ENCODE assay signal across 8 mouse cellular contexts in the genomic region with DNA sequence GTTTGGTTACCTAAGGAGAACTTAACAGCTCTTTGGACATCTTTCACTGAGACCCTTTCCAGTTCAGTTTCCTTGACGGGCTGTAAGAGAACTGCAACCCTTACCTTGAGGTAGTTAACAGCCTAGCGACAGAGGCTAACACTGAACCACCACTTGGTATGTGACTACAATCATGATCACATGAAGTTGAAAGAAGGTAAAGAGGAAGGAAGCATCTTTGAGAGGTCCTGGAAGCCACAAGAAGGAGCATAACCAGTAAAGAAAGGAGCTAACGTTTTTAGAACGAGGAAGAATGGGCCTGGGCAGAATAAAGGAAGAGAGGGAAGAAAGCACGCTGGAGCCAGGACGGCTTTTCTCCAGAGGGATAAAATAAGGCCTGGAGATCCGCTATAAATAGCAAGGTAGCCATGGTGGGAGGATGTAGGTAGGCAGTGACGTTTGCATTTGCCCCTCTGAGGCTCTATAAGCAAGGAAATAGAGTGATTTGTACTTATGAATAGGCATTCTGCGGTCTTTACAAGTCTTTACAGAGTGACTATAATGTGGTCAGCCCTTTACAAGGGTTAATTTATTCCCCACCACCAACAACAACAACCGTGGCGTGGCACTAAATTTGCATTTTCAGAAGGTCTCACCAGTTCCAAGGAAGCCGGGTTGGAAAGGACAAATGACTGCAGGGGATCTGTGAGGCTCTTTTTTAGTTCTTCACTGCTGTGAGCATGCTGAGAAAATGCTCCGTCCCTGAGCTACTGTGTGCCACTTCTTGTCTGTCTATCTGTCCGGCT. TPM values are rescaled to one million over a fixed set of nuclear protein-coding genes. Genes with fewer than 3 reads are reported as not detected.
DNase-seq lines count a peak whose midpoint lies in the region; ATAC-seq and TF ChIP-seq lines count a peak whose summit lies in the region.

No protein-coding gene starts in this region.

- no peak for TF ChIP-seq POLR2A in bone marrow macrophage, adult 2 months (IDR thresholded peaks at IDR 0.05; ENCODE audit: borderline replicate concordance, low read depth, low read length)

- peaks cover 25% of the 10 kb centered on the region for H3K4me1 ChIP-seq in kidney, embryonic 15.5 days
- H3K4me1 ChIP-seq in bone marrow macrophage, adult 2 months (ENCODE audit: control insufficient read depth, insufficient read depth, low read length), result peaks cover 45% of the 10 kb centered on the region
- peaks cover 9% of the 10 kb centered on the region; the same call in 1 of the 2 replicates for H3K4me1 ChIP-seq in heart, postnatal 0 days (ENCODE audit: control insufficient read depth, insufficient read depth)
- H3K4me1 ChIP-seq in megakaryocyte, embryonic 14.5 days, result peaks cover 78% of the 10 kb centered on the region

- TF ChIP-seq CTCF in bone marrow macrophage, adult 2 months (IDR thresholded peaks at IDR 0.05; ENCODE audit: low read depth, low read length), result no peak
- no peak for TF ChIP-seq CTCF in heart, postnatal 0 days (IDR thresholded peaks at IDR 0.05; ENCODE audit: low read depth)

- peak overlapping the region; percentile 91 for H3K27ac ChIP-seq in kidney, embryonic 15.5 days
- H3K27ac ChIP-seq in bone marrow macrophage, adult 2 months (ENCODE audit: insufficient read depth, low read depth, low read length), result peak overlapping the region; percentile 81
- H3K27ac ChIP-seq in heart, postnatal 0 days (ENCODE audit: low read depth), result peak overlapping the region; percentile 87

- peaks cover 4% of the 10 kb centered on the region for H3K36me3 ChIP-seq in kidney, embryonic 15.5 days
- 0 out of 2 replicates have a peak, but pooled peaks cover 1% of the 10 kb centered on the region for H3K36me3 ChIP-seq in heart, postnatal 0 days (replicated peaks; ENCODE audit: control insufficient read depth, insufficient read depth, low read length)
- peaks cover 8% of the 10 kb centered on the region for H3K36me3 ChIP-seq in megakaryocyte, embryonic 14.5 days (replicated peaks; ENCODE audit: low read length)

- H3K9ac ChIP-seq in kidney, embryonic 15.5 days, result peak overlapping the region; percentile 78; the same call in 1 of the 2 replicates
- no peak overlapping the region; the same call in 1 of the 2 replicates for H3K9ac ChIP-seq in heart, postnatal 0 days (replicated peaks; ENCODE audit: low read depth, low read length)

- TF ChIP-seq EP300 in heart, postnatal 0 days (IDR thresholded peaks at IDR 0.05; ENCODE audit: low read depth), result 0 out of 2 replicates have a peak, but pooled peaks have one; percentile 20

- no peak for DNase-seq in kidney, adult 9 months
- no peak for DNase-seq in heart, postnatal 0 days (ENCODE audit: low spot score)
- DNase-seq in right cerebral cortex, adult 18-20 months, result no peak
- DNase-seq in urinary bladder, postnatal 25 days (ENCODE audit: low spot score), result no peak
- DNase-seq in left cerebral cortex, adult 9 months (ENCODE audit: low spot score in 2 of 2), result no peak

- H3K4me2 ChIP-seq in kidney, embryonic 15.5 days, result peak overlapping the region; percentile 96
- H3K4me2 ChIP-seq in heart, postnatal 0 days (ENCODE audit: low read depth, low read length), result peak overlapping the region; percentile 90

- WGBS in kidney, embryonic 15.5 days, result 34% methylated on average over 14 of the region's 14 CpGs
- 34% methylated on average over 14 of the region's 14 CpGs for WGBS in heart, postnatal 0 days

- H3K9me3 ChIP-seq in kidney, embryonic 15.5 days (replicated peaks), result no peaks in the 10 kb centered on the region
- no peaks in the 10 kb centered on the region for H3K9me3 ChIP-seq in heart, postnatal 0 days (replicated peaks; ENCODE audit: control insufficient read depth, low read length)
- H3K9me3 ChIP-seq in megakaryocyte, embryonic 14.5 days, result no peaks in the 10 kb centered on the region

- no peaks in the 10 kb centered on the region; the same call in 1 of the 2 replicates for H3K27me3 ChIP-seq in kidney, embryonic 15.5 days
- H3K27me3 ChIP-seq in heart, postnatal 0 days (ENCODE audit: control insufficient read depth, insufficient read depth, low read length), result no peaks in the 10 kb centered on the region
- H3K27me3 ChIP-seq in megakaryocyte, embryonic 14.5 days (replicated peaks), result no peaks in the 10 kb centered on the region

- no peak; the same call in 1 of the 2 replicates for ATAC-seq in kidney, embryonic 15.5 days (replicated peaks; ENCODE audit: low FRiP score)
- ATAC-seq in heart, postnatal 0 days (ENCODE audit: insufficient read depth, low read depth), result no peak

- H3K4me3 ChIP-seq in kidney, embryonic 15.5 days (replicated peaks), result peak overlapping the region; percentile 69
- H3K4me3 ChIP-seq in bone marrow macrophage, adult 2 months (ENCODE audit: insufficient read depth, low read length), result peak overlapping the region; percentile 25
- peak overlapping the region; percentile 62 for H3K4me3 ChIP-seq in heart, postnatal 0 days (ENCODE audit: low read depth, low read length)
- peak overlapping the region; percentile 95 for H3K4me3 ChIP-seq in megakaryocyte, embryonic 14.5 days (replicated peaks)

RNA-seq across cellular contexts. Expression of gene Avpi1, which starts 0.8 kb away (rescaled TPM):
- 21.5 and 22.6 TPM in 2 replicates for polyA plus RNA-seq in kidney, embryonic 15.5 days (2015; fragmentation: Nextera tagmentation; extraction: Ambion mirVana)
- polyA plus RNA-seq in bone marrow macrophage, adult 2 months (2012; ENCODE audit: insufficient read depth, insufficient read length, missing spikeins), result 16.9 and 21.3 TPM in 2 replicates
- 39.9 and 52.6 TPM in 2 replicates for total RNA-seq in heart, postnatal 0 days (2014; rRNA removed; ENCODE audit: low replicate concordance)
- 43.0 and 46.0 TPM in 2 replicates for polyA plus RNA-seq in heart, postnatal 0 days (2015; fragmentation: Nextera tagmentation; extraction: Ambion mirVana)
- polyA plus RNA-seq in megakaryocyte, embryonic 14.5 days (2012; ENCODE audit: insufficient read depth, low replicate concordance), result 15.5 and 38.7 TPM in 2 replicates

RNA-seq across cellular contexts. Expression of gene Marveld1, which starts 17.5 kb away (rescaled TPM):
- polyA plus RNA-seq in kidney, embryonic 15.5 days (2015; fragmentation: Nextera tagmentation; extraction: Ambion mirVana), result 9.7 and 9.8 TPM in 2 replicates
- 32.4 TPM in 2 replicates for polyA plus RNA-seq in bone marrow macrophage, adult 2 months (2012; ENCODE audit: insufficient read depth, insufficient read length, missing spikeins)
- 35.0 and 44.6 TPM in 2 replicates for total RNA-seq in heart, postnatal 0 days (2014; rRNA removed; ENCODE audit: low replicate concordance)
- 7.2 and 8.6 TPM in 2 replicates for polyA plus RNA-seq in heart, postnatal 0 days (2015; fragmentation: Nextera tagmentation; extraction: Ambion mirVana)
- polyA plus RNA-seq in megakaryocyte, embryonic 14.5 days (2012; ENCODE audit: insufficient read depth, low replicate concordance), result 3.6 and 10.8 TPM in 2 replicates

RNA-seq across cellular contexts. Expression of gene Zfyve27, which starts 34.0 kb away (rescaled TPM):
- 26.5 and 29.4 TPM in 2 replicates for polyA plus RNA-seq in kidney, embryonic 15.5 days (2015; fragmentation: Nextera tagmentation; extraction: Ambion mirVana)
- 30.7 and 32.3 TPM in 2 replicates for polyA plus RNA-seq in bone marrow macrophage, adult 2 months (2012; ENCODE audit: insufficient read depth, insufficient read length, missing spikeins)
- 20.4 and 27.2 TPM in 2 replicates for total RNA-seq in heart, postnatal 0 days (2014; rRNA removed; ENCODE audit: low replicate concordance)
- 16.2 and 18.3 TPM in 2 replicates for polyA plus RNA-seq in heart, postnatal 0 days (2015; fragmentation: Nextera tagmentation; extraction: Ambion mirVana)
- polyA plus RNA-seq in megakaryocyte, embryonic 14.5 days (2012; ENCODE audit: insufficient read depth, low replicate concordance), result 6.6 and 12.2 TPM in 2 replicates

RNA-seq across cellular contexts. Expression of gene Pi4k2a, which starts 39.4 kb away (rescaled TPM):
- polyA plus RNA-seq in kidney, embryonic 15.5 days (2015; fragmentation: Nextera tagmentation; extraction: Ambion mirVana), result 27.4 and 27.7 TPM in 2 replicates
- polyA plus RNA-seq in bone marrow macrophage, adult 2 months (2012; ENCODE audit: insufficient read depth, insufficient read length, missing spikeins), result 42.6 and 44.6 TPM in 2 replicates
- total RNA-seq in heart, postnatal 0 days (2014; rRNA removed; ENCODE audit: low replicate concordance), result 6.7 and 6.9 TPM in 2 replicates
- 12.6 and 13.4 TPM in 2 replicates for polyA plus RNA-seq in heart, postnatal 0 days (2015; fragmentation: Nextera tagmentation; extraction: Ambion mirVana)
- 8.3 and 14.6 TPM in 2 replicates for polyA plus RNA-seq in megakaryocyte, embryonic 14.5 days (2012; ENCODE audit: insufficient read depth, low replicate concordance)

RNA-seq across cellular contexts. Expression of gene Morn4, which starts 43.5 kb away (rescaled TPM):
- 29.6 TPM in 2 replicates for polyA plus RNA-seq in kidney, embryonic 15.5 days (2015; fragmentation: Nextera tagmentation; extraction: Ambion mirVana)
- 1.3 and 1.4 TPM in 2 replicates for polyA plus RNA-seq in bone marrow macrophage, adult 2 months (2012; ENCODE audit: insufficient read depth, insufficient read length, missing spikeins)
- total RNA-seq in heart, postnatal 0 days (2014; rRNA removed; ENCODE audit: low replicate concordance), result 1.7 and 2.3 TPM in 2 replicates
- polyA plus RNA-seq in heart, postnatal 0 days (2015; fragmentation: Nextera tagmentation; extraction: Ambion mirVana), result 5.2 and 5.7 TPM in 2 replicates
- polyA plus RNA-seq in megakaryocyte, embryonic 14.5 days (2012; ENCODE audit: insufficient read depth, low replicate concordance), result 2.0 TPM in 1 of 2 replicates, not detected in the other

Comparison
In these comparisons a context has a peak if more than half of its experiments do, and no peak if none do; other contexts are left out.
1. H3K4me3 ChIP-seq: peak in every context shown above with its lines; median percentile 95 in megakaryocyte, embryonic 14.5 days; 69 in kidney, embryonic 15.5 days; 62 in heart, postnatal 0 days; 25 in bone marrow macrophage, adult 2 months.